Mouse (Mus musculus) liver (tissue): ENCODE measurements around the gene Sh2b3.

Source experiments
- DNase-seq: peaks from one replicate; pipeline ENCODE4 v3.0.0-alpha.2; 2020; ENCODE audit warnings: mixed read lengths

The Sh2b3 gene

GRCm38 (mm10) chr5:121822786-121823505 lies 14.5 kb downstream of the Sh2b3 start:
- no peak for DNase-seq

GRCm38 (mm10) chr5:121821552-121821951 lies 15.9 kb downstream of the Sh2b3 start:
- DNase-seq = no peak

GRCm38 (mm10) chr5:121821116-121821515 lies 16.3 kb downstream of the Sh2b3 start:
- no peak for DNase-seq

GRCm38 (mm10) chr5:121820657-121821056 lies 16.8 kb downstream of the Sh2b3 start:
- no peak for DNase-seq

GRCm38 (mm10) chr5:121820161-121820560 lies 17.3 kb downstream of the Sh2b3 start:
- no peak for DNase-seq

GRCm38 (mm10) chr5:121819559-121819958 lies 17.9 kb downstream of the Sh2b3 start:
- DNase-seq = no peak

- DNase-seq = no peak
These were observed 18.6 kb downstream of the Sh2b3 start for GRCm38 (mm10) chr5:121818862-121819261.

GRCm38 (mm10) chr5:121818401-121818800 lies 19.0 kb downstream of the Sh2b3 start:
- no peak for DNase-seq

- no peak for DNase-seq
These were observed 19.9 kb downstream of the Sh2b3 start for GRCm38 (mm10) chr5:121817551-121817950.

- DNase-seq = no peak
These were observed 20.8 kb downstream of the Sh2b3 start for GRCm38 (mm10) chr5:121816611-121817010.

GRCm38 (mm10) chr5:121815867-121816380 lies 21.5 kb downstream of the Sh2b3 start:
- DNase-seq = no peak

- peak; percentile 45 for DNase-seq
These were observed 22.4 kb downstream of the Sh2b3 start for GRCm38 (mm10) chr5:121815067-121815466.

- DNase-seq = no peak
These were observed 23.7 kb downstream of the Sh2b3 start for GRCm38 (mm10) chr5:121813744-121814143.

GRCm38 (mm10) chr5:121812526-121813243 lies 24.8 kb downstream of the Sh2b3 start:
- no peak for DNase-seq

GRCm38 (mm10) chr5:121811485-121811931 lies 25.9 kb downstream of the Sh2b3 start:
- DNase-seq = no peak

- DNase-seq = no peak
These were observed 26.9 kb downstream of the Sh2b3 start for GRCm38 (mm10) chr5:121810331-121811151.

- DNase-seq = no peak
These were observed 27.7 kb downstream of the Sh2b3 start for GRCm38 (mm10) chr5:121809667-121810224.

- DNase-seq = no peak
These were observed 29.2 kb downstream of the Sh2b3 start for GRCm38 (mm10) chr5:121808202-121808601.

- DNase-seq = no peak
These were observed 30.3 kb downstream of the Sh2b3 start for GRCm38 (mm10) chr5:121807186-121807585.

- no peak for DNase-seq
These were observed 39.0 kb downstream of the Sh2b3 start for GRCm38 (mm10) chr5:121798447-121798846.

GRCm38 (mm10) chr5:121795800-121796199 lies 41.6 kb downstream of the Sh2b3 start:
- DNase-seq = no peak

- DNase-seq = no peak
These were observed 46.4 kb downstream of the Sh2b3 start for GRCm38 (mm10) chr5:121791026-121791425.
